Mouse (Mus musculus): ENCODE measurements at regions not wholly inside any gene's neighbourhood (a gene's known extent, or its start where the extent isn't known, plus 50 kb on each side); places are given as distances from the start of the nearest gene placed in this dataset.
A peak's percentile ranks its signal among the peaks of the same experiment; 100 is the strongest.

GRCm38 (mm10) chr14:72113377-72113993 lies 378.2 kb downstream of the Gm9195 start:
- DNase-seq (ENCODE audit: inconsistent ontology term) = no peak

DNA sequence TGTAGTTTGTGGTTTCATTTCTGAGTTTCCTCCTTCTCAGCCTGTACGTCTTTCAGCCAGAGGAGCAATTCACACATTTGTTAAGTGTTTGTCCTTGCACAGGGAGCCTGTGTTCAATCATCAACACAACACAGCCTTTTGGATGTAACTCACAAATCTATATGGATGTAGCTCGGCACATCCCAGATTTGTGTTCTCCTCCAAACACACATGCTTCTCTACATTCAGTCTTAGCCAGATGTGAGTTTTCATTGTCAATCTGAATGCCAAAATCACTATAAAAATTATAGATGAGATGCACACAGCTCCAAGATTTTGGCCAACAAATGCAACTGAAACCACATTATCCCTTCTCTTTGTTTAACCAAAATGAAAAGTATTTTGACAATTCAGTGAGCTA lies 380.9 kb downstream of the Gm9195 start:
- DNase-seq (ENCODE audit: inconsistent ontology term) = no peak

DNA sequence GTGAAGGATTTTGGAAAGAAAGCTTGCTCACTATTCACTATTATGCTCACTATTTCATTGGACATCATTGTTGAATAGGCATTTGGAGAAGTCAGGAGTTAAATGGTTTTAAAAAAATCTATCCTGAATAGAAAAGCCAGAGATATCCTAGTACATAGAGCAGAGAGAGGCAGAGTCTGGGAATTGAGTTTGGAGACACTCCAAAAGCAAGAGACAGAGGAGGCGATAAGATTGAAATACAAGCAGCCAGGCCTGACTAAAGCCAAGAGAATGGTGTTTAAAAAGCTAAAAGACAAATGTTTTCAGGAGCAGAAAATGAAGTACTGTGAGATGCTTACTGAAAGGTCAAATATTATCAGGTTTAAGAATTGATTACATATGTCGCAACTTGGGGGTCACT lies 400.1 kb downstream of the Gm9195 start:
- no peak for DNase-seq (ENCODE audit: inconsistent ontology term)

DNA sequence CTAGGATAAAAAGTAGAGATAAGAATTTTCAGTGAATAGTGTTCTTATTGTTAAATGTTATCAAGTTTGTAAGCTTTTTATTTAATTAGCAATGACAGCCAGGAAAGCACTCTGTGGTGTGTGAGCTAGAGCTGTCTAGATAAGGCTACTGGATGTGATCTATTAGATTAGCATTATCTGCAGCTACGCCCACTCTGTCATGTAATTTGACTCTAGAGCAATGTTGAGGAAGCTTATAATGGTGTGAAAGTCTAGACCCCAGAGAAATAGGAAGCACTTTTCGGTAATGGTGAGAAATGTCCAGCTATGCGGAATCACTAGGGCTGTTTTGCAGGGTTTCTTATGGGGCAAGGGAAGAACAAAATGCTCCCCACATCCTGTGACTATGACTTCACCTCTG lies 410.2 kb downstream of the Gm9195 start:
- DNase-seq (ENCODE audit: inconsistent ontology term) = no peak

DNA sequence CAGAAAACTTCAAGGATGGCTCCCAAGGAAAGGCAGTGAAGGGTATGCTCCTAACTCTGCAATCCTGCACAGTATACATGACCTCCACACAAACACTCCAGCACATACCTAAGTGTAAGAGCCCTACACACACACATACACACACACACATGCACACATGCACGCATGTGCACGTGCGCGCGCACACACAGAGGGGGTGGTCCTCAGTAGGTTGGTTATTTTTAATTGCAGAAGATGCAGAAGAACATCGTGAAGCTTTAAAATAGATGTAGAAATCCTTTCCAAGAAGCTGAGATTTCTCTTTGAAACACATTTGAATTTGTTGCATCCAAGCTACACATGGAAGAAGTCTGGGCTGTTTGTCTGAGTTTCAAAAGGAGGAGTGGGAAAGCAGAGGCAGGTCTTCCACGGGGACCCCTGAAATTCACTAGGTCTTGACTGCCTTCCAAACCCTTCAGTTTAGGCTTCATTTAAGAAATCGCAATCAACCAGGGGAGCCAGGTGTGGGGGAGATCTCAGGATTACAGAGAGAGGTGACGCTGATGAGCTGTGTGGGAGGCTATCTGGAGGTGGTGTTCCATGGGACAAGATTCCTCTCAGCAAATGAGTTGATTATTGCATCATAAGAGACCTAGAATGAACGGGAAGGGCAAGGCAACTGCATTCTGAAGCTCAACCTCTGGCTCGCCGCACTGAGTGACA lies 427.4 kb downstream of the Gm9195 start:
- no peak for DNase-seq (ENCODE audit: inconsistent ontology term)

GRCm38 (mm10) chr14:72042881-72043236 lies 448.8 kb downstream of the Gm9195 start:
- DNase-seq (ENCODE audit: inconsistent ontology term) = no peak

DNA sequence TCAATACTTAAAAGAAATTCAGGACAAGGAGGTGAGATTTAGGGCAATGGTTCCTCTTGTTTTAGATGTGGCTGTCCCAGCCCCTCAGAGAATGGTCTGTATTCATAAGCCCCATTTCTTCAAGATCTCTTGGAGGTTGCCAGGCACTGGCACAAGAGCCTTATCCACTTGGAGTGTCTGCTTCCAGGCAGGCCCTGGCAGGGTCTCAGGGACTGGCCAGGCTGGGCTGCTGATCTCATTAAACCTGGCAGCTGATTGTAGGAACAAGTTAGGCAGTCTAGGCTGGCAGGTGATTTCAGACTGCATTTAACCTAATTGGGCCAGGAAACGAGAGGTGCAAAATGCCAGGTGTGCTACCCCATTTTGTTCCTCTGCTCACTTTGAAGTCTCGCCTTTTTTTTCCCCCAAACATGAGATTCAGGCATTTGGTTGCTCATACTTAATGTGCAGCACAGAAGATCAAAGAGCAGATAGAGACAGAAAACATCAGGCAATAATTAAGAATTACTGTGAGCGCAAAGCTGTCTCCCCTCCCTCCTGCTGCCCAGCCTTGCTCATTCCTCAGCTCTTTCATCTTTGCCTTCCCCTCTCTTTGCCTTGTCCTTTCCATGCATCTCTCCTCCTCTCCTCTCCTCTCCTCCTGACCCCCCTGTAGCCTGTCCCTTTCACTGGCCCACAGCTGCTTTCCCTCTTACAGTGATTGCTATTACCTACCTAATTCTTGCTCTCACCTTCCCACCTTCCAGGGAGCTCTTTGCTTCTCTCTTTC lies 449.3 kb downstream of the Gm9195 start:
- peak; percentile 7 for DNase-seq (ENCODE audit: inconsistent ontology term)

- DNase-seq (ENCODE audit: inconsistent ontology term) = no peak
Observed at GRCm38 (mm10) chr14:72030396-72030795, 461.2 kb downstream of the Gm9195 start.

DNA sequence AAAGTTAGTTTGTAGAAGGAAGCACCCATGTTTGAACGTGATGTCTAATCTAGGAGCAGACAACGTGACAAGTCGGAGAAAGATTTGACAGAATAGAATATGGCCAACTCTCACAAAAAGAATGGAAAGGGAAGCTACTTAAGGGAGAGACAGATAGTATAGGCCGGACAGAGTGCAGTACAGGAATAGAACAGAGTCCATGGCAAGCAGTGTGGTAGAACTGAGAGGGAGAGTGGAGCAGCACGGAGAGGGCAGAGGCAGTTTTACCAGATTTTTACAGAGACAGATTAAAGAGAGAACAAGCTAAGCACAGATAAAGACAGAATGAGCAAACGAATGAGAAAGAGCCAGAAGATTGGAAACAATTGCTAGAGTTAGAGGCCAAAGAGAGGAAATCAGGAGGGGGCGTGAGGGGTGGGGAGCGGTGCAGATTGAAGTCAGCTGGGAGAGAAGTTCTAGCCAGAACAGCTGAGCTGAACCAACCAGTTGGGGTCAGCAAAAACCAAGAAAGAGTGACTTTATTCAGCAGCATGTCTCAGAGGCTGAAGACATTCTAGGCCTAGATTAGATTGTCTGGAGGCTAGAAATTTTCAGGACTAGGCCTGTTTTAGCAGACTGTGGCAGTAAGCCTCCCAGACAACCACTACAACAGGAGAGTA lies 464.1 kb downstream of the Gm9195 start:
- DNase-seq (ENCODE audit: inconsistent ontology term) = no peak

GRCm38 (mm10) chr14:72004371-72004770 lies 487.3 kb downstream of the Gm9195 start:
- DNase-seq (ENCODE audit: inconsistent ontology term) = no peak

- peak; percentile 33 for DNase-seq (ENCODE audit: inconsistent ontology term)
Observed at GRCm38 (mm10) chr14:72002205-72003138, 489.2 kb downstream of the Gm9195 start.

- no peak for DNase-seq (ENCODE audit: inconsistent ontology term)
Observed at GRCm38 (mm10) chr14:71973016-71973415, 518.6 kb downstream of the Gm9195 start.

- DNase-seq (ENCODE audit: inconsistent ontology term) = peak; percentile 54
Observed at GRCm38 (mm10) chr14:71972521-71972920, 519.1 kb downstream of the Gm9195 start.

DNA sequence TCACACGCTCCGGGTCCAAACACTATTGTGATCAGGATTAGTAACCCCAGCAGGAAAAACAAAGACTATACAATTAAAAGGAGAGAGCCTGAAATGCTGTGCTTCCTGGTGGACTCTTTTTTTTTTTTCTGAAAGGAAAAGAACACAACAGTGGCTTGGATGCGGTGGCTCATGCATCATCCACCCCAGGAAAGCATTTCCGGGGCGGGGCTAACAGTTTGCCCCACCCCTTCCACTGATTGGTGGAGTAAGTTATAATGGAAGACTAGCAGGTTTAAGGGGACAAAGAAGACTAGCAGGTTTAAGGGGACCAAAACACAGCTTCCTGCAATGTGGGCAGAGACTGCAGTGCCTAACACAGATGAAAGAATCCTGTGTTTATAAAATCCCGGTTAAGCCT lies 524.0 kb downstream of the Gm9195 start:
- DNase-seq (ENCODE audit: inconsistent ontology term) = no peak

- DNase-seq (ENCODE audit: inconsistent ontology term) = no peak
Observed at GRCm38 (mm10) chr14:71963389-71964169, 528.1 kb downstream of the Gm9195 start.

DNA sequence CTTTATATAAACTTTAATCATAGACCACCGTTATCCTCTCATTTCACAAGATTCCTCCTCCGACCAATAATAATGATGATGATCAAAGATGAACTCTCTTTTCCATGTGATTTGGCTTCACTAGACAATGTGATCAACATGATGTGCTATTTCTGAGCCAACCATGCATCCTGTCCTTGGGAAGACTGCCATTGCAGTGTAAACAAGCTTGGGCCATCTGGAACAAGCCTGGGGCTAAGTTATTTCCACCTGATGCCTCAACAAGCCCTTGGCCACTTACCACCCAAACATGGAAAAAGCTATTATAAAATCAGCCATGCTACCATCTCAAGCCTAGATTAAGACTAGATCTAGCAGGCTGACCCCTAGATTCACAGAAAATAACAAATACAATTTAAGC lies 542.9 kb downstream of the Gm9195 start:
- no peak for DNase-seq (ENCODE audit: inconsistent ontology term)

- no peak for DNase-seq (ENCODE audit: inconsistent ontology term)
Observed at GRCm38 (mm10) chr14:71937157-71937485, 554.5 kb downstream of the Gm9195 start.

GRCm38 (mm10) chr14:71936373-71937156 lies 555.1 kb downstream of the Gm9195 start:
- DNase-seq (ENCODE audit: inconsistent ontology term) = no peak

DNA sequence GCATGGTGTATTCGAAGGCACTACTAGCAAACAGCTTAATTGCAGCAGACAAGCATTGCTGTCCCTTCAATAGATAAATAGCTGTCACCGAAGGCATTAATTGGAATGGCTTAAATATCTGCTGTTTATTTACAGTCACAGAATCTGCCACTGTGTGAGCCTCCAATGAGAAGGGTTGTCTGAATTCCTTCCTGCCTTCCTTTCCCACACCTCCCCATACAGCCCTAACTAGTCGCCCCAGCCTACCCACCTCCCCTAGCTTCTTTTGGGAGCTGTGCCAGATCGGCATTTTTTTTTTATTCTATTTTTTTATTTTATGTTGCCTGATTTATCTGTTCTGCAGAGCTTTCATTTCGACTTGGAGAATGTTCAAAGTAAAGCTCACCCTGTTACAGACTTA lies 575.7 kb downstream of the Gm9195 start:
- DNase-seq (ENCODE audit: inconsistent ontology term) = no peak

DNA sequence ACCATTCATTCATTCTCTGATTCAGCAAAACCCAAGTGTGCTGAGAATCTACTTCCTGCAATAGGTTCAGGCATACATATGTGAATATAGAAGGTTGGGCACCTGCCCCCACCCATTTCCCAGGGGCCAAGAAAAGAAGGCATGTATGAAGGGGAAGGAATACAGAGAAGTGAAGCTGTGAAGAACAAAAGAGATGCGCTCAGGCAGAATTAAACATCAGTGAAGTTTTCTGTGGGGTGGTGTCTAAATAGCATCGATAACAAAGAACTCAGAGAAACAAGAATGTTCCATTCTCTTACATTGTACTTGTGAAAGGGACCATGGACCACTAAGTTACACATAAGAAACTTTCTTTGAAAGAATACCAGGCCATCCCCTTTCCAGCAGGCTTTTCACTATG lies 580.7 kb downstream of the Gm9195 start:
- DNase-seq (ENCODE audit: inconsistent ontology term) = peak; percentile 50
